Mouse (Mus musculus) neural tube, embryonic 11.5 days (tissue): ENCODE results near the gene Il1rl2. TPM values are rescaled to one million over a fixed set of nuclear protein-coding genes. Genes with fewer than 3 reads are reported as not detected.

Source experiments
- ATAC-seq: fragments of 200-750 bp; cut with Nextera tagmentation; 2 replicates; pipeline ENCODE4 v1.8.0; 2017; ENCODE audit warnings: moderate number of reproducible peaks, mild to moderate bottlenecking, moderate TSS enrichment, moderate library complexity; ENCODE audit not compliant: insufficient read depth, low FRiP score, low TSS enrichment
- DNase-seq: peaks from one replicate; pipeline ENCODE4 v3.0.0-alpha.2; 2015; ENCODE audit warnings: low spot score
- H3K27ac ChIP-seq: fragments of 300-500 bp; sonication (generic); 2 replicates; pipeline ENCODE4 v1.5.1; 2014; ENCODE audit warnings: low read depth, mild to moderate bottlenecking, low read length
- H3K27me3 ChIP-seq: fragments of 300-500 bp; sonication (generic); 2 replicates; pipeline ENCODE4 v1.6.1; 2014; ENCODE audit warnings: mild to moderate bottlenecking, low read length, mixed read lengths; ENCODE audit not compliant: control insufficient read depth, insufficient read depth
- H3K36me3 ChIP-seq: fragments of 300-500 bp; sonication (generic); 2 replicates; pipeline ENCODE4 v1.6.1; 2014; ENCODE audit warnings: mild to moderate bottlenecking, low read length, moderate library complexity, mixed read lengths; ENCODE audit not compliant: control insufficient read depth, insufficient read depth
- H3K4me1 ChIP-seq: fragments of 300-500 bp; sonication (generic); 2 replicates; pipeline ENCODE4 v1.6.1; 2014; ENCODE audit warnings: low read length, mixed read lengths; ENCODE audit not compliant: control insufficient read depth, insufficient read depth
- H3K4me2 ChIP-seq: fragments of 300-500 bp; sonication (generic); 2 replicates; pipeline ENCODE4 v1.6.1; 2014; ENCODE audit warnings: low read depth, mild to moderate bottlenecking, moderate library complexity
- H3K4me3 ChIP-seq: fragments of 300-500 bp; sonication (generic); 2 replicates; pipeline ENCODE4 v1.5.1; 2014; ENCODE audit warnings: low read depth, low read length
- H3K9ac ChIP-seq: fragments of 300-500 bp; sonication (generic); 2 replicates; pipeline ENCODE4 v1.6.1; 2014; ENCODE audit warnings: mild to moderate bottlenecking, low read length
- H3K9me3 ChIP-seq: fragments of 300-500 bp; sonication (generic); 2 replicates; pipeline ENCODE4 v1.6.1; 2016; ENCODE audit warnings: low read length; ENCODE audit not compliant: control insufficient read depth
- WGBS: fragments of 180-500 bp; shearing (Covaris S2); extraction: QIAGEN DNeasy Blood & Tissue Kit; methylation state at CpG from one replicate; pipeline ENCODE4 v1.1.7; 2014; 5-methylcytosine and 5-hydroxymethylcytosine counted together
- polyA plus RNA-seq: library from polyadenylated mRNA; unstranded; fragments of >200 nt; fragmentation: Nextera tagmentation; extraction: Ambion mirVana; gene quantifications from 2 replicates; pipeline ENCODE4 v1.2.1, GENCODE M21; 2014

Il1rl2 gene
- polyA plus RNA-seq, 1 experiment from 2014 or later, result 1.4 TPM

DNA sequence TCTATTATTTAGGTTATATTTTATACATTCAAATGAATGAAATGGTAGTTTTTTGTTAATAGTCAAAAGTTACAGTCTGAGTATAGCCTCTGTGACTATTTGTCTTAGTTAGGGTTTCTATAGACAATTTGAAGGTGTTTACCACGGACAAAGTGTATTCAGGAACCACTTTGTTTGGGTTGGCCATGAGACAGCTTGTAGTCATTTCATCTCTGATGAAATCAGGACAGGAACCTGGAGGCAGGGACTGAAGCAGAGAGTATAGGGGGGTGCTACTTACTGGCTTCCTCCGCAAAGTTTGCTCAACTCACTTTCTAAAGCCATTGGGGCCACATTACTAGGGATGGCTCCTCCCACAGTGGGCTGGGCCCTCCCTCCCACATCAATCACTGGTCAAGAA is 12.8 kb upstream of the Il1rl2 start:
- no peak for DNase-seq
- no peak overlapping the region for H3K27ac ChIP-seq

DNA sequence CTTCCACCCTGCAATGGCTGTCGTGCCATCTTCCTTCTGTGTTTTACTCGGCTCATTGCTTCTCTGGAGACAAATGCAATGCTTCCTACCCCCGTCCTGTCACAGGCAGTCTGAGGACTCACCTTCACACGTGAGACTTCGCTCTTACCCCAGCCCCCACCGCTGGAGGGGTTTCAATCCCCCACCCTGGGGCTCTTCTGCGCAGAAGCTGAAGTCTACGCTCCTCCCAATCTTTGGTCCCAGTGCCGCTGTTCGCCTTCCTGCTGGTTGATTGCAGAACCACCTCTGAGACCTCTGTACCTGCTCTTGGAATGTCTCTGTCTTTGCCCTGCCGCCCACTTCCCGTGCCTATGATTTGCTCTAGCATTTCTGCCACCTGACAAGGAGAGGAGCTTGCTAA is 10.4 kb upstream of the Il1rl2 start:
- Histone ChIP-seq H3K36me3 (no peaks in the 10 kb centered on the region), H3K27ac (no peak overlapping the region), H3K9me3 (no peaks in the 10 kb centered on the region), H3K4me2 (no peak overlapping the region), H3K9ac (no peak overlapping the region), H3K4me3 (no peak overlapping the region), H3K4me1 (no peaks in the 10 kb centered on the region), H3K27me3 (no peaks in the 10 kb centered on the region)
- no peak for ATAC-seq
- WGBS, result 80% methylated on average over 12 of the region's 12 CpGs
- no peak for DNase-seq

More for the DNA sequence above, 12.8 kb upstream of the Il1rl2 start:
- WGBS, result 81% methylated on average over 2 of the region's 2 CpGs
- no peak for ATAC-seq
- H3K4me3 ChIP-seq, result no peak overlapping the region
- no peaks in the 10 kb centered on the region for H3K36me3 ChIP-seq
- H3K4me2 ChIP-seq, result no peak overlapping the region
- H3K4me1 ChIP-seq, result no peaks in the 10 kb centered on the region
- H3K9ac ChIP-seq, result no peak overlapping the region
- H3K9me3 ChIP-seq, result no peaks in the 10 kb centered on the region
- no peaks in the 10 kb centered on the region for H3K27me3 ChIP-seq

DNA sequence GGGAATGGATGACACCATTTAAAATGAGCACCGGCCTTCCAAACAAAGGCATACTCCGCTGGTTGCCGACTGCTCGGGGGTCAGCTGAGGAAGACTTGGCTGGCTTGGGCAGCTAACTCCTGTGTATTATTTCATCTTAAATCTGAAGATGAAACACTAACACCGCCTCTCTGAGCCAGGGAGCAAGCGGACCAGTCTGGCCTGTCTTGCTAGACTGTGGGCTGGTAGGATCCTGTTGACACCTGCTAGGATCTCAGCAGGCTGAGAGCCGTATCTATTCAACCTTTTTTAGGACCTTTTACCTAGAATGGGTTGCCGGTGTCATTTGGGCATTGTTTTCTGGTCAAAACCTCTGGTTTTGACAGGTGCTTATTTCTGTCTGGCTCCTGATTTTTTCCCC is 6.8 kb upstream of the Il1rl2 start:
- Histone ChIP-seq H3K9me3 (no peaks in the 10 kb centered on the region), H3K36me3 (no peaks in the 10 kb centered on the region), H3K4me1 (no peaks in the 10 kb centered on the region), H3K27ac (no peak overlapping the region), H3K27me3 (no peaks in the 10 kb centered on the region), H3K9ac (no peak overlapping the region), H3K4me2 (no peak overlapping the region), H3K4me3 (no peak overlapping the region)
- 93% methylated on average over 8 of the region's 8 CpGs for WGBS
- DNase-seq, result no peak
- ATAC-seq, result no peak

DNA sequence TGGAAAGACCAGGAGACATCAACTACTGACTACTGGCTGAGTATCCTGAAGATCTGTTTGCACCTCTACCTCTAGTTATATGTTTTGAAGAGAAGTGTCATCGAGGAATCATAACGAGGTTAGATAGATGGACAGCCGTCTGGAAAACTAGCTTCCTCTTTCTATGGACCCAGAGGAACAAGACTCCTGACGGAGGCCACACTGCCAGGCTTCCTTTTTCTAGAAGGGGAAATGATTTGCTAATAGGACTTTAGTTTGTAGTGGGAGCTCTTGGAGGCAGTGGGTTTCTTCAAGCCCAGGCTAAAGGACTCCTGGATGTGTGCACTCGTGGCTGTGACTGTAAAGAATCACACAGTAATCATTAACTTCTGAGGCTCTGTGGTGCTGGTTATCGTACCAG is 2.6 kb upstream of the Il1rl2 start:
- Histone ChIP-seq H3K27me3 (peaks cover 20% of the 10 kb centered on the region), H3K27ac (no peak overlapping the region), H3K36me3 (no peaks in the 10 kb centered on the region), H3K4me3 (no peak overlapping the region), H3K4me2 (no peak overlapping the region), H3K9me3 (no peaks in the 10 kb centered on the region), H3K4me1 (peaks cover 7% of the 10 kb centered on the region; the same call in 1 of the 2 replicates), H3K9ac (no peak overlapping the region)
- DNase-seq, result no peak
- ATAC-seq, result no peak
- WGBS, result 87% methylated on average over 6 of the region's 6 CpGs

DNA sequence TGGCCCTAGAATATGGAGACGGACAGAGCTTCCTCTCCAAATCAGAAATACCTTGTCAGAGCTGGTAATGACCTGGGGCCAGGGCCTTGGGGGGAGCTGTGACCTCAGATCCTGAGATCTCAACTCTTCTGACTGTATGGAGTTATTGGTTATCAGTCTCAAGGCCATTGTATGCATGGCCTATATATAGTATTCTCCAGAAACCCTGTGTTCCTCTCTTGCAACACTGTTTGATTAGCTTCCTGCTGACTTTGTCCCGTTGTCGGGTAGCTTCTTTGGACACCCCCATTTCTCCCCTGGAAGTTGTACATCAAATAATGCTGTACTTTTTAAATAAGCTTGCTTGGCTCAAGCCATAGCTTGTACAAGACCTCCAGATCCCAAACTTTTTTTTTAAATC is 1.9 kb upstream of the Il1rl2 start:
- 93% methylated on average over 3 of the region's 3 CpGs for WGBS
- Histone ChIP-seq H3K27ac (no peak overlapping the region), H3K4me3 (no peak overlapping the region), H3K4me2 (no peak overlapping the region), H3K9me3 (no peaks in the 10 kb centered on the region), H3K36me3 (no peaks in the 10 kb centered on the region), H3K4me1 (peaks cover 7% of the 10 kb centered on the region; the same call in 1 of the 2 replicates), H3K27me3 (peaks cover 21% of the 10 kb centered on the region), H3K9ac (no peak overlapping the region)
- ATAC-seq, result no peak
- DNase-seq, result no peak

DNA sequence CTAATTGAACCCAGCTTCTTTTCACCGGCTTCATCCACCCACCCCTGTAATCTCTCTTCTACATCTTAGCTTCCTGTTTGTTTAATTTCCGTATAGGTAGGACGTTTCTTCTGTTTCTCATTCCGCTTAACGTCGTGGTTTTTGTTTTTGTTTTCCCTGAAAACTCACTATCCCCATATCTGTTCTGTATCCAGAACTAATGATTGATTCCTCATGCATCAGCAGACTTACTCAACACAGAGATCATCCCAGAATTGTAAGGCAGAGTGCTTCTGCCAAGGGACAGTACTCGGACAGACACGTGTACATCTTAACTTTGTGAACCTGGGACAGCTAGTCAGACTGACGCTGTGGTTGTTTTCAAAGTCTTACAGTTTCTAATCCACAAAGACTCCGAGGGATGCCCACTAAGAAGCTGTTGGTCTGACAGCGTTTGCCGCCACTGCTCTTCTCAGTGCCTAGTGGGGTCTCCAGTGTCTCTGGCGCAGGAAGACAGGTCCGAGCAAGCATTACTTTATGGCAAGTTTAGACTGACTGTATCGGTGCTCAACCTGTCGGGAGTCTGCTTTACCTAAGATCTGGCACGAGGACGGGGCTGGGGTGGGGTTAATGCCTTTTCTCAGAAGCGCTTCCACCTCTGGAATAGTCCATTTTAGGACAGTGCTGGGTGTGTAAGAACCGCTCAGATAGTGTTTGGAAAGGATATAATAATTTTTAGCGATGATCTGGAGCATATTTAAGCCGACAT is 719 bp downstream of the Il1rl2 start:
- H3K4me2 ChIP-seq, result peak overlapping the region; percentile 56
- ATAC-seq (no peak), DNase-seq (peak; percentile 25)
- H3K27ac ChIP-seq, result no peak overlapping the region
- H3K4me1 ChIP-seq, result peaks cover 7% of the 10 kb centered on the region; the same call in 1 of the 2 replicates
- H3K36me3 ChIP-seq, result no peaks in the 10 kb centered on the region
- peaks cover 21% of the 10 kb centered on the region for H3K27me3 ChIP-seq
- 10% methylated on average over 22 of the region's 22 CpGs for WGBS
- H3K9ac ChIP-seq, result 0 out of 2 replicates have a peak overlapping the region, but pooled peaks have one; percentile 5
- no peaks in the 10 kb centered on the region for H3K9me3 ChIP-seq
- peak overlapping the region; percentile 27 for H3K4me3 ChIP-seq

DNA sequence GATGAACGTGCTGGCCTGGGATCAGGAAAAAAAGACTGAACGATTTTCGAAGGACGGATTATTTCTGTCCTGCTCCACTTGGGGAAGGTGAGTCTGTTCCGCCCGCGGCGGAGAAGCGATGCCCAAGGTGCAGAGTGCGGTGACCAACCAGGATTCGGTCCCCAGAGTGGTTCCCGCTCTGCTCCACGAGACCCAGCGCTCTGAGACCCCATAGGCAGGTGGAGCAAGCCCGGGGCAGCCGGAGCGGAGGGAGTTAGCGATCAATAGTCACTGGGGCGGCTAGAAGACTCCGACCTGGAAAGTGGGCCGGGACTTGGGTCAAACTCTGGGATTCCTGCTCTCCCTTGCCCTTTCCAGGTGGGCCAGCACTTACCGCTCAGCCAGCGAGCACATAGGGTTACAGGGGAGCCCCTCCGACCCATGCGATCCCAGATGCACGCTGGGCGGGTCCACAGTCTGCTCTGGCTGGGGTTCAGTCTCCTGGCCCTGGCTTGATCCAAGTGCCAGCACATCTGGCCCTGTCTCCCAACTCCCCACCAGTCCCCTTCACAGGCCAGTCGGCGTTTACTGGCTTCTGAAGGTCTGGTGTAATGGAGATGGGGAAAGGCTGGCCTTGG is 1.4 kb downstream of the Il1rl2 start:
- H3K4me2 ChIP-seq, result peak overlapping the region; percentile 56
- H3K4me3 ChIP-seq, result peak overlapping the region; percentile 27
- ATAC-seq (no peak), DNase-seq (peak; percentile 25)
- no peaks in the 10 kb centered on the region for H3K36me3 ChIP-seq
- 0 out of 2 replicates have a peak overlapping the region, but pooled peaks have one; percentile 5 for H3K9ac ChIP-seq
- H3K27ac ChIP-seq, result no peak overlapping the region
- H3K4me1 ChIP-seq, result peaks cover 7% of the 10 kb centered on the region; the same call in 1 of the 2 replicates
- H3K27me3 ChIP-seq, result peaks cover 21% of the 10 kb centered on the region
- WGBS, result 2% methylated on average over 29 of the region's 29 CpGs
- no peaks in the 10 kb centered on the region for H3K9me3 ChIP-seq

DNA sequence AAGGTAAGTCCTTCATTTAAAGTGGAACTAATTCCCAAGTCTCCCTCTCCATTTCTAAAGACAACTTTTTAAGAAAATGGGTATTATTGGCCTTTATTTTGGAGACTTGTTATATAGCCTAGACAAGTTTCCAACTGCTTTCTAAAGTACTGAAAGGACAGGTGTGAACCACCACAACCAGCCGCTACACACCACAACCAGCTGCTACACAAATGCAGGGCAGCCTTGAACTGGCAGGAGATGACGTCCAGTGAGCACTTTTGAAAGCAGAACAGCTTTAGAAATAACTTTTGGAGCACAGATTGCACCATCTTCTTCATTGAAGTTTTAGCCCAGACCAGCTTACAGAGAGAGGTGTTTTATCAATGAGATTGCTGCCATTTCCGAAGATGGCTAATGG is 3.2 kb downstream of the Il1rl2 start:
- H3K4me1 ChIP-seq, result peaks cover 7% of the 10 kb centered on the region; the same call in 1 of the 2 replicates
- no peaks in the 10 kb centered on the region for H3K9me3 ChIP-seq
- ATAC-seq (no peak), DNase-seq (no peak)
- H3K27ac ChIP-seq, result no peak overlapping the region
- H3K36me3 ChIP-seq, result no peaks in the 10 kb centered on the region
- WGBS, result 84% methylated on average over 3 of the region's 3 CpGs
- H3K4me2 ChIP-seq, result no peak overlapping the region
- peaks cover 21% of the 10 kb centered on the region for H3K27me3 ChIP-seq
- no peak overlapping the region for H3K9ac ChIP-seq
- H3K4me3 ChIP-seq, result no peak overlapping the region

DNA sequence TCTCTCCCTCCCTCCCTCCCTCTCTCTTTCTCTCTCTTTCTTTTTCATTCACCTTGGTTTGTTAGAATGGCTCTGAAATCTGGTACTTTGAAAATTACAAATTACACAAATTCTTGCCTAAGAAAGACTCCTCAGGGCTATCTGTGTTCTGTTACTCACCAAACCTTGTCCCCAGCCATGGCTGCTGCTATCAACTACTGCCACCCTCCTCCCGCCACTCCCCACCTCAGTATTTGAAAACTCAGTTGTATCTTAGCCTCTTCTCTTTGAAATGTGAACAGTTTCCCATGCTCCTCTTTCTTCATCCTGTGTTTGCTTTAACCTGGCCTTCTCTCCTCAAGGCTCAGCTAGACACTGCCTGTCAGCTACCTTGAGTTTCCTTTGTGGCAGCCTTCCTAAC is 5.1 kb downstream of the Il1rl2 start:
- ATAC-seq, result no peak

More for the DNA sequence above, 5.1 kb downstream of the Il1rl2 start:
- no peak overlapping the region for H3K4me3 ChIP-seq
- peaks cover 7% of the 10 kb centered on the region; the same call in 1 of the 2 replicates for H3K4me1 ChIP-seq
- no peaks in the 10 kb centered on the region for H3K36me3 ChIP-seq
- H3K27me3 ChIP-seq, result peaks cover 21% of the 10 kb centered on the region
- 89% methylated on average over 1 of the region's 1 CpGs for WGBS
- no peaks in the 10 kb centered on the region for H3K9me3 ChIP-seq
- no peak overlapping the region for H3K27ac ChIP-seq
- no peak for DNase-seq
- H3K4me2 ChIP-seq, result no peak overlapping the region
- H3K9ac ChIP-seq, result no peak overlapping the region
